Mouse (Mus musculus) embryonic facial prominence, embryonic 11.5 days (tissue): ENCODE data around the gene Scube2. TPM values are rescaled to one million over a fixed set of nuclear protein-coding genes. Genes with fewer than 3 reads are reported as not detected.

ENCODE experiments used
- ATAC-seq: fragments of 200-750 bp; cut with Nextera tagmentation; replicated peaks from 2 replicates; pipeline ENCODE4 v1.8.0; 2017; ENCODE audit warnings: low read depth; ENCODE audit not compliant: insufficient number of reproducible peaks, low FRiP score, low TSS enrichment
- DNase-seq: peaks from one replicate; pipeline ENCODE4 v3.0.0-alpha.2; 2015; ENCODE audit warnings: low spot score
- H3K27ac ChIP-seq: fragments of 300-500 bp; sonication (generic); replicated peaks from 2 replicates; pipeline ENCODE4 v1.5.1; 2014; ENCODE audit warnings: mild to moderate bottlenecking, low read depth, low read length, control low read depth
- H3K27me3 ChIP-seq: fragments of 300-500 bp; sonication (generic); 2 replicates; pipeline ENCODE4 v1.6.1; 2014; ENCODE audit warnings: mild to moderate bottlenecking, low read length, moderate library complexity, mixed read lengths; ENCODE audit not compliant: control insufficient read depth, insufficient read depth
- H3K36me3 ChIP-seq: fragments of 300-500 bp; sonication (generic); replicated peaks from 2 replicates; pipeline ENCODE4 v1.6.1; 2014; ENCODE audit warnings: low read depth, mild to moderate bottlenecking, low read length, moderate library complexity, mixed read lengths; ENCODE audit not compliant: control insufficient read depth, insufficient read depth
- H3K4me1 ChIP-seq: fragments of 300-500 bp; sonication (generic); 2 replicates; pipeline ENCODE4 v1.6.1; 2014; ENCODE audit warnings: low read length, mixed read lengths; ENCODE audit not compliant: control insufficient read depth, insufficient read depth
- H3K4me2 ChIP-seq: fragments of 300-500 bp; sonication (generic); 2 replicates; pipeline ENCODE4 v1.6.1; 2014; ENCODE audit warnings: low read depth, mild to moderate bottlenecking, control low read depth, low read length, moderate library complexity
- H3K4me3 ChIP-seq: fragments of 300-500 bp; sonication (generic); 2 replicates; pipeline ENCODE4 v1.5.1; 2014; ENCODE audit warnings: low read depth, low read length, control low read depth
- H3K9ac ChIP-seq: fragments of 300-500 bp; sonication (generic); replicated peaks from 2 replicates; pipeline ENCODE4 v1.6.1; 2014; ENCODE audit warnings: mild to moderate bottlenecking, control low read depth, low read length
- H3K9me3 ChIP-seq: fragments of 300-500 bp; sonication (generic); replicated peaks from 2 replicates; pipeline ENCODE4 v1.6.1; 2016; ENCODE audit warnings: mild to moderate bottlenecking, low read length, inconsistent platforms, mixed read lengths; ENCODE audit not compliant: control insufficient read depth
- WGBS: fragments of 180-500 bp; shearing (Covaris S2); extraction: QIAGEN DNeasy Blood & Tissue Kit; methylation state at CpG from one replicate; pipeline ENCODE4 v1.1.7; 2014; 5-methylcytosine and 5-hydroxymethylcytosine counted together
- polyA plus RNA-seq: library from polyadenylated mRNA; unstranded; fragments of >200 nt; fragmentation: Nextera tagmentation; extraction: Ambion mirVana; gene quantifications from 2 replicates; pipeline ENCODE4 v1.2.1, GENCODE M21; 2014

Gene Scube2
- polyA plus RNA-seq, 1 experiment from 2014 or later, result 0.28 TPM

DNA sequence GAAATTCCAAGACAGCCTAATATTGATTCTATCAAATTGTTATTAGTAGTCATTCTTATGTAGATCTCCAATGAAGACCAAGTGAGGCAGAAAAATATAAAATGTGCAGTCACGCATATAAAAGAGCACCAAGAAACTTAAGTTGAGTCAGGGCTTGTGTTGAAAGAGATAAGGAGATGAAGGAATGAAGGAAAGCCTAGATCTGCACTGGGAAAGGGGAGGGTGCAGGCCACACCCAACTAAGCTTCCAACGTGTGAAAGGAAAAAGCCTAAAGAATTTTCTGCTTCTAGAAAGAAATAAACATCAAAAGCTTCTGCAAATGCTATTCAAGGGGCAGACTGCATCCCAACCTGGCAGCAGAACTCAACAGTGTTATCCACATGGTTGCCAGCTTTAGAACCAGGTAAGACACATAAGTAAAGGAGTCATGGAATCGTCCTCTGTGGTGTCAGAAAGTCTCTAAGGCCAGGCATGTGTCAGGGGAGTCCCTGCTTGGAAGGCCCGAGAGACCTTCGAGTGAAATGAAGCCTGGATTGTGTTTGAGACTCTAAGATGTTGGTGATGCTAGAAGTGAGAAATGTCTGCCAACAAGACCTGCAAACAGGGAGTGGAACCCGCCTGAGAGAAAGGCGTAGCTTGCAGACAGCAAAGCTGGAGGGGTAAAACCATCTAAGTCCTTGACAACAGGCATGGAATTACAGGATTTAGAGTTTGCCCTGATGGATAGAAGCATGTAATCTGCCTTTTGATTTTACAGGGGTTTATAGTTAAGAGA is 97.7 kb downstream of the Scube2 start:
- 77% methylated on average over 7 of the region's 7 CpGs for WGBS
- H3K4me2 ChIP-seq, result no peak overlapping the region
- ATAC-seq, result no peak
- no peak overlapping the region for H3K9ac ChIP-seq
- H3K36me3 ChIP-seq, result no peaks in the 10 kb centered on the region
- H3K4me1 ChIP-seq, result no peaks in the 10 kb centered on the region
- H3K4me3 ChIP-seq, result no peak overlapping the region
- no peaks in the 10 kb centered on the region for H3K9me3 ChIP-seq
- H3K27ac ChIP-seq, result no peak overlapping the region
- no peaks in the 10 kb centered on the region for H3K27me3 ChIP-seq
- DNase-seq, result no peak

DNA sequence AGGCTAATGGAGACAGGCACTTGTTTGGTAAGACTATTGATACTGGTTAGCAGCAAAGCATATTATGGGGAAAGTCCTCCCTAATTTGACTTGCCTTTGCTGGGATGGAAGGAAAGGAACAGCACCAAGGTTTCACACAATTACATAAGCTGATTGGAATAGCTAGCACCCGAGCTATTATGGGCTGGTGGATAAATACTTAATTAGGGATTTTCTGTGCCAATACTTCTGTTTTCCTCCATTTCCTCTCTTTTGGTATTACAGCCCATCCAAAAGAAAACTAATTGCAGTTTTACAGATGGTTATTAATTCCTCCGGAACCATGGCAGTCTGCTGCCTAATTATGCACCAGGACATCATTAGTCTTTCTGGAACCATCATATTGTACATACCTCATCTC is 101.5 kb downstream of the Scube2 start:
- no peaks in the 10 kb centered on the region for H3K27me3 ChIP-seq
- no peak overlapping the region for H3K27ac ChIP-seq
- no peaks in the 10 kb centered on the region for H3K9me3 ChIP-seq
- DNase-seq (no peak), ATAC-seq (no peak)
- WGBS, result 81% methylated on average over 2 of the region's 2 CpGs
- no peak overlapping the region for H3K4me3 ChIP-seq
- no peak overlapping the region for H3K9ac ChIP-seq
- no peaks in the 10 kb centered on the region for H3K4me1 ChIP-seq
- H3K36me3 ChIP-seq, result no peaks in the 10 kb centered on the region
- no peak overlapping the region for H3K4me2 ChIP-seq

DNA sequence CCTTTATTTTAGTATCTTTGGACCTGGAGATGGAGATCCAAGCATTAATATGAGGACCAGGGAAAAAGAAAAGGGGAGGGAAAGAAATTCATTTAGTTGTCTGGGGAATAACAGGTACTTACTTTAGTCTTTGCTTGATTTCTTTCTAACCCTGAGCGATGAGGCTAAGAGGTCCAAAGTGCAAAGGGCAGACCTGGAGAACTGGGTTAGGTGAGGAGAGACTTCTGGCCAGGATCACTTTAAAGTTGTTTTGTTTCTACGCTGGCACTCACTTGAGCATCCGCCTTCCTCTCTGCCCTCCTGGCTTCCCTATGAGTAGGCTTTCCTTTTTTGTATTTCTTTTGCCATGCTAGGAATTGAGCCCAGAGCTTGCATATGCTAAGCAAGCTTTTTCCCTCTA is 109.2 kb downstream of the Scube2 start:
- H3K9ac ChIP-seq, result no peak overlapping the region
- H3K36me3 ChIP-seq, result no peaks in the 10 kb centered on the region
- H3K9me3 ChIP-seq, result no peaks in the 10 kb centered on the region
- no peak for DNase-seq
- no peaks in the 10 kb centered on the region for H3K4me1 ChIP-seq
- no peak overlapping the region for H3K4me3 ChIP-seq
- no peak overlapping the region for H3K4me2 ChIP-seq
- H3K27ac ChIP-seq, result no peak overlapping the region
- no peak for ATAC-seq
- 91% methylated on average over 3 of the region's 3 CpGs for WGBS
- no peaks in the 10 kb centered on the region for H3K27me3 ChIP-seq

DNA sequence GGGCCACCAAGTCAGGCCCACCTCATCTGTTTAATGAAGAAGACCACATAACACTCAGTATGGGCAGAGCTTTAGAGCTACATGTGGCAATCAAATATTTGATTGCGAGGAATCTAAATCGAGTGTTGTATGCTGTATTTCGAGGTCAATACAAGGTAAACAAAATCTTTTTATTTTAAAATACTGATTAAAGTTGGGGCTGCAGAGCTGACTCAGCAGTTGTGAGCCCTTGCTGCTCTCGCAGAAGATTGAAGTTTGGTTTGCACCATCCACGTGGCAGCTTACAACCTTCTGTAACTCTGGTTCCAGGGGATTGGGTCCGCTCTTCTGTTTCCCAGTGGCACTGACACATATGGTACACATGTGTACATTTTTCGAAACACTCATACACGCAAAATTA is 111.4 kb downstream of the Scube2 start:
- WGBS, result 88% methylated on average over 8 of the region's 8 CpGs
- H3K4me3 ChIP-seq, result no peak overlapping the region
- no peak overlapping the region for H3K27ac ChIP-seq
- DNase-seq (no peak), ATAC-seq (no peak)
- no peak overlapping the region for H3K4me2 ChIP-seq
- H3K4me1 ChIP-seq, result no peaks in the 10 kb centered on the region
- H3K9me3 ChIP-seq, result no peaks in the 10 kb centered on the region
- no peaks in the 10 kb centered on the region for H3K36me3 ChIP-seq
- no peaks in the 10 kb centered on the region for H3K27me3 ChIP-seq
- H3K9ac ChIP-seq, result no peak overlapping the region

DNA sequence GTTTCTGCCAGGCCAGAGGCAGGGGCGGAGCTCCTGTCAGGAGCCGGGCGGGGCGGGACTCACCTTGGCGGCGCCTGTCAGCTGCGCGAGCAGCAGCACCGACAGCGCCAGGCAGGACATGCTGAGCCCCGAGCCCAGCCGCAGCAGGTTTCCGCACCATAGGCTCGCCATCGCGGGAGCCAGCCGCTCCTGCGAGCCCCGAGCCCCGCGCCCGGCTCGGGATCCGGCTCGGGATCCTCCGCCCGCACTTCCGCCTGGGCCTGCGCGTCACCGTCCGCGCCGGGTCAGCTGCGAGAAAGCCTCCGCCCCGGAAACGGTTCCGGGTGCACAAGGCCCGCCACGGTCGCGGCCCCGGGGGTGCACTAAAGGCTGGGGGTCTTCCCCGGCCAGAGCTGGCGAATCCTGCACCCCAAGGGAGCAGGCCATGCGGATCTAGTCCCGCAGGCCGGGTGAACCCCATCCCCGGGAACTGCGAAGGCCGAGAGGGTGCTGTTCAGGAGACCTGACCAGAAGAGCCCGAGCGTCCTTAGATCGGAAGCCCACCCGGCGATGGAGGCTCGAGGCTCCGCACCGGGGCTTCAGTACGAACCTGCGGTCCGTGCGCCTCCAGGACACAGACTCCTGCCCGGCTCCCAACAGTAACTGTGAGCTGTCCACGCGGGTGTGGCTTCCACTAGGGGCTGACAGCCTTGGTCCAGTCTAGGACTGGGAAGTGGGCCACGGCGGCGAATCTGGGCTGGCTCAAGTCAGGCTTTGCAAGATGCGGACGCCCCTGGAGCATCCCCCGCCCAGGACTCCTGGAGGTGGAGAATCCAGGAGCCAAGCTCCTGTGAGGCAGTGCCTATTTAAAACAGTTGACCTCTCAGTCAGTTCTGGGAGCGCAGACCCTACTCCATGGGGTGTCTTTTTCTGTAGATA is 113.2 kb downstream of the Scube2 start, which contains the start of gene Tmem9b:
Gene Tmem9b (minus strand): TSS at position 868 of the 918 bp plus-strand sequence.
- Histone ChIP-seq H3K9me3 (no peaks in the 10 kb centered on the region), H3K27ac (peak within 1 kb of the TSS; percentile 43; the same call in 1 of the 2 replicates), H3K4me3 (peak within 1 kb of the TSS; percentile 82), H3K4me2 (peak within 1 kb of the TSS; percentile 90), H3K9ac (peak within 1 kb of the TSS; percentile 89), H3K36me3 (no peaks in the 10 kb centered on the region), H3K4me1 (no peaks in the 10 kb centered on the region), H3K27me3 (no peaks in the 10 kb centered on the region)
- WGBS, result under 1% methylated on average over 72 of the region's 74 CpGs
- ATAC-seq (peak; percentile 87), DNase-seq (peak; percentile 81)

DNA sequence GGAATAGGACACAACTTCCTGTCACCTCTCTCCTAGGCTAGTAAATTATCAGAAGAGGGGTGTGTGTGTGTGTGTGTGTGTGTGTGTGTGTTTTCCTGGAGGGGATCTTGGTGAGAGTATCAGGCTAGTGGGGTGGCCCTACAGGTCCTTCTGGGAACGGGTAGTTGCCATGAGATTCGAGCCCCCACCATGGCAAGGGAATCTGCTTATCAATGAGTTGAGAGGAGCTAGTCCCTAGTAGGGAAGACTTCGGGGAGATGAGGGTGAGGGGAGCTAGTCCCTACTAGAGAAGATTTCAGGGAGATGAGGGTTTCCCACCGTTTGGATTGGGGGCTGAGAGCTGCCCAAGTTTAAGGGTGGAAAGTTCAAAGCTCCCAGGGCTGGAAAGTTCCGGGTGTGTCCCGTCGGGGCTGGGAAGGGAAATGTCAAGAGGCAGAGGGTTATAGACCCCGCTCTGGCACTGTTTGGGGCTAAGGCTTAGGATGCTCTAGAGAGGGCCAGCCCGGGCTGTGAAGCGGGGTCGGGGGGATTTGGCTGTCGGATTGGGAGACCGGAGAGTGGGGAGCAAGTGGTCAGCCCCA is 114.0 kb downstream of the Scube2 start:
- Histone ChIP-seq H3K9me3 (no peaks in the 10 kb centered on the region), H3K4me2 (peak overlapping the region; percentile 90), H3K27me3 (no peaks in the 10 kb centered on the region), H3K27ac (no peak overlapping the region), H3K4me3 (peak overlapping the region; percentile 82), H3K9ac (peak overlapping the region; percentile 89), H3K4me1 (no peaks in the 10 kb centered on the region), H3K36me3 (no peaks in the 10 kb centered on the region)
- ATAC-seq (peak; percentile 73; the same call in 1 of the 2 replicates), DNase-seq (no peak)
- WGBS, result 3% methylated on average over 13 of the region's 13 CpGs
